Mouse (Mus musculus) MEL (cell line): ENCODE measurements around the gene Fars2.

ENCODE experiments used
- ELF1 ChIP-seq: IDR thresholded peaks from 2 replicates; pipeline ENCODE4 v1.6.1; 2014; ENCODE audit warnings: low read depth, mild to moderate bottlenecking, inconsistent platforms, low read length, improper control_type of control experiment, moderate library complexity
- MAZ ChIP-seq: IDR thresholded peaks from 2 replicates; pipeline ENCODE4 v1.6.1; 2012; ENCODE audit warnings: low read depth, mild to moderate bottlenecking, inconsistent platforms, low read length, improper control_type of control experiment
- ZKSCAN1 ChIP-seq: IDR thresholded peaks from 2 replicates; pipeline ENCODE4 v1.6.1; 2012; ENCODE audit warnings: low read depth, mild to moderate bottlenecking, inconsistent platforms, low read length, improper control_type of control experiment, moderate library complexity

GRCm38 (mm10) chr13:36720297-36721017, 603.2 kb downstream of the Fars2 start:
- no peak for TF ChIP-seq ZKSCAN1
- no peak for TF ChIP-seq ELF1
- no peak for TF ChIP-seq MAZ
